Mouse (Mus musculus) hindbrain, embryonic 12.5 days (tissue): Measurements from ENCODE around the gene Ina. TPM values are rescaled to one million over a fixed set of nuclear protein-coding genes. Genes with fewer than 3 reads are reported as not detected.

Source experiments
- ATAC-seq: fragments of 200-750 bp; cut with Nextera tagmentation; 2 replicates; pipeline ENCODE4 v1.8.0; 2017; ENCODE audit warnings: moderate TSS enrichment; ENCODE audit not compliant: low FRiP score
- H3K27ac ChIP-seq: fragments of 300-500 bp; sonication (generic); 2 replicates; pipeline ENCODE4 v1.5.1; 2016; ENCODE audit warnings: mild to moderate bottlenecking
- H3K27me3 ChIP-seq: fragments of 300-500 bp; sonication (generic); 2 replicates; pipeline ENCODE4 v1.6.1; 2016; ENCODE audit warnings: mild to moderate bottlenecking
- H3K36me3 ChIP-seq: fragments of 300-500 bp; sonication (generic); 2 replicates; pipeline ENCODE4 v1.6.1; 2016; ENCODE audit warnings: mild to moderate bottlenecking
- H3K4me1 ChIP-seq: fragments of 300-500 bp; sonication (generic); 2 replicates; pipeline ENCODE4 v1.6.1; 2016
- H3K4me2 ChIP-seq: fragments of 300-500 bp; sonication (generic); replicated peaks from 2 replicates; pipeline ENCODE4 v1.6.1; 2016; ENCODE audit warnings: mild to moderate bottlenecking
- H3K4me3 ChIP-seq: fragments of 300-500 bp; sonication (generic); 2 replicates; pipeline ENCODE4 v1.5.1; 2016; ENCODE audit warnings: mild to moderate bottlenecking
- H3K9ac ChIP-seq: fragments of 300-500 bp; sonication (generic); 2 replicates; pipeline ENCODE4 v1.6.1; 2016; ENCODE audit warnings: mild to moderate bottlenecking, moderate library complexity
- H3K9me3 ChIP-seq: fragments of 300-500 bp; sonication (generic); replicated peaks from 2 replicates; pipeline ENCODE4 v1.6.1; 2016; ENCODE audit warnings: mild to moderate bottlenecking
- whole genome bisulfite sequencing: fragments of 180-500 bp; shearing (Covaris S2); methylation state at CpG from one replicate; pipeline ENCODE4 v1.1.7; 2016; 5-methylcytosine and 5-hydroxymethylcytosine counted together
- polyA plus RNA-seq: library from polyadenylated mRNA; unstranded; fragments of >200 nt; fragmentation: Nextera tagmentation; extraction: Ambion mirVana; gene quantifications from 2 replicates; pipeline ENCODE4 v1.2.1, GENCODE M21; 2016

Gene Ina
- 578 and 632 TPM in 2 replicates for polyA plus RNA-seq

DNA sequence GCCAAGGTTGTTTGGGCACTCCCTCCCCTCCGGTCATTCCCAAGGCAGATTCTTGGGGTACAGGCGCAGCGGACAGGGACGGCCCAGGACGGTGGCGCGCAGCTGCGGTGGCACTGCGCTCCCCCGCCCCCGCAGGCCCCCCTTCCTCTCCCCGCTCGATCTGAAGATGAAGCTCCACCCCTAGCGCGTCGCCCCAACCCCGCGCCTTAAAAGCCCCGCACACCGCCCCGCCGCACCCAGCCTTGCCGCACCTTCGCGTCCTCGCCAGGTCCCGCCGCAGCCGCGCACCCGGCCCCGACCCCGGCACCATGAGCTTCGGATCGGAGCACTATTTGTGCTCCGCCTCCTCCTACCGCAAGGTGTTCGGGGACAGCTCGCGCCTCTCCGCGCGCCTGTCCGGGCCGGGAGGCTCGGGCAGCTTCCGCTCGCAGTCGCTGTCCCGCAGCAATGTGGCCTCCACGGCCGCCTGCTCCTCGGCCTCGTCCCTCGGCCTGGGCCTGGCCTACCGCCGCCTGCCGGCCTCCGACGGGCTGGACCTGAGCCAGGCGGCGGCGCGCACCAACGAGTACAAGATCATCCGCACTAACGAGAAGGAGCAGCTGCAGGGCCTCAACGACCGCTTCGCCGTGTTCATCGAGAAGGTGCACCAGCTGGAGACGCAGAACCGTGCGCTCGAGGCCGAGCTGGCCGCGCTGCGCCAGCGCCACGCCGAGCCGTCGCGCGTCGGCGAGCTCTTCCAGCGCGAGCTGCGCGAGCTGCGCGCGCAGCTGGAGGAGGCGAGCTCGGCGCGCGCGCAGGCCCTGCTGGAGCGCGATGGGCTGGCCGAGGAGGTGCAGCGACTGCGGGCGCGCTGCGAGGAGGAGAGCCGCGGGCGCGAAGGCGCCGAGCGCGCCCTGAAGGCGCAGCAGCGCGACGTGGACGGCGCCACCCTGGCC, at the start of gene Ina, which contains the start of gene Nt5c2:
Gene Ina, plus strand, starts transcription at position 252 of the 935 bp plus-strand sequence.
Gene Nt5c2, minus strand, starts transcription at position 707 of the 935 bp plus-strand sequence.
- under 1% methylated on average over 112 of the region's 124 CpGs for WGBS

GRCm38 (mm10) chr19:46965496-46965895, 49.0 kb upstream of the Ina start:
- peaks cover 12% of the 10 kb centered on the region for H3K4me1 ChIP-seq
- ATAC-seq = no peak
- H3K4me3 ChIP-seq = no peak overlapping the region
- H3K4me2 ChIP-seq = no peak overlapping the region
- no peaks in the 10 kb centered on the region for H3K36me3 ChIP-seq
- H3K27me3 ChIP-seq = no peaks in the 10 kb centered on the region
- no peak overlapping the region for H3K9ac ChIP-seq
- H3K9me3 ChIP-seq = no peaks in the 10 kb centered on the region
- H3K27ac ChIP-seq = no peak overlapping the region

More for the DNA sequence above, at the start of gene Ina, which contains the start of gene Nt5c2:
- peaks cover 45% of the 10 kb centered on the region for H3K27me3 ChIP-seq
- H3K4me1 ChIP-seq = peaks cover 16% of the 10 kb centered on the region
- H3K9me3 ChIP-seq = no peaks in the 10 kb centered on the region
- no peaks in the 10 kb centered on the region for H3K36me3 ChIP-seq
- peak within 1 kb of the TSS; percentile 74 for H3K4me3 ChIP-seq
- H3K9ac ChIP-seq = peak within 1 kb of the TSS; percentile 89
- H3K27ac ChIP-seq = peak within 1 kb of the TSS; percentile 89
- H3K4me2 ChIP-seq = peak within 1 kb of the TSS; percentile 61
- peak; percentile 90 for ATAC-seq

DNA sequence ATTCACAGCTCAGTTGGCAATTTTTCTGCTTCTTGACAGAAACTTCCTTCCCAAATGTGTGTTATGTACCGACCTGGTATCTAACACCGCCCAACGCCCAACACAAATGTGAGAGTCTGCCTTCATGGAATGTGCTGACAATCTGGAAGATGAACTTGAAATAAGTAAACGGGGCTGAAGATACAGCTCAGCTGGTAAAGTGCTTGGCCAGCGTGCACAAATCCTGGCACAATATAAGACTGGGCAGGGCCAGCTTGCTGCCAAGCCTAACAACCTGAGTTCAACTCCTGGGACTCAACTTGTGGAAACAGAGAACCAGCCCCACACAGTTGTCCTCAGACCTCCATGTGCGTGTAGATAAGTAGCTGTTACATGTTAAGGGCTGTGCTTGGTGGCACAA, 48.2 kb upstream of the Ina start:
- Histone ChIP-seq H3K27me3 (no peaks in the 10 kb centered on the region), H3K9me3 (no peaks in the 10 kb centered on the region), H3K4me2 (no peak overlapping the region), H3K4me3 (no peak overlapping the region), H3K9ac (no peak overlapping the region), H3K27ac (no peak overlapping the region), H3K36me3 (no peaks in the 10 kb centered on the region), H3K4me1 (peaks cover 10% of the 10 kb centered on the region)
- 93% methylated on average over 6 of the region's 6 CpGs for WGBS
- ATAC-seq = no peak

DNA sequence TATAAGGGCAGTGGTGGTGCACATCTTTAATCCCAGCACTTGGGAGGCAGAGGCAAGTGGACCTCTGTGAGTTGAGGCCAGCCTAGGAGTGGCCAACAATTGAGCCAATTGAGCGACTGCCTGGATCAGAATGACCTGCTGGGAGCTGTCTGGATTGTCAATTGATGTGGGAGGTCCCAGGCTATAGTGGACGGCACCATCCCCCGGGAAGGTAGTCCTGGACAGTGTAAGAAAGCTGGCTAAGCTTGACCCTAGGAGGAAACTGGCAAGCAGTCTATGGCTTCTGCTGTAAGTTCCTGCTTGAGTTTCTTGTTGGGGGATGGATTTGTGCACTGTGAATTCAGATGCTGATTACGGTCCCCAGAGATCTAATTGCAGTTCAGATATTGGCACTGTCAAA, 46.6 kb upstream of the Ina start:
- 49% methylated on average over 4 of the region's 4 CpGs for WGBS
- no peak for ATAC-seq

GRCm38 (mm10) chr19:46968833-46969232, 45.7 kb upstream of the Ina start:
- Histone ChIP-seq H3K27ac (no peak overlapping the region), H3K4me2 (no peak overlapping the region), H3K4me1 (peaks cover 17% of the 10 kb centered on the region), H3K9me3 (no peaks in the 10 kb centered on the region), H3K36me3 (no peaks in the 10 kb centered on the region), H3K4me3 (no peak overlapping the region), H3K9ac (no peak overlapping the region), H3K27me3 (no peaks in the 10 kb centered on the region)
- WGBS = 91% methylated on average over 5 of the region's 5 CpGs
- no peak for ATAC-seq

More for the DNA sequence above, 46.6 kb upstream of the Ina start:
- no peaks in the 10 kb centered on the region for H3K36me3 ChIP-seq
- no peak overlapping the region for H3K4me2 ChIP-seq
- H3K4me3 ChIP-seq = no peak overlapping the region
- no peaks in the 10 kb centered on the region for H3K9me3 ChIP-seq
- H3K4me1 ChIP-seq = peaks cover 18% of the 10 kb centered on the region
- no peak overlapping the region for H3K9ac ChIP-seq
- H3K27ac ChIP-seq = no peak overlapping the region
- H3K27me3 ChIP-seq = no peaks in the 10 kb centered on the region

DNA sequence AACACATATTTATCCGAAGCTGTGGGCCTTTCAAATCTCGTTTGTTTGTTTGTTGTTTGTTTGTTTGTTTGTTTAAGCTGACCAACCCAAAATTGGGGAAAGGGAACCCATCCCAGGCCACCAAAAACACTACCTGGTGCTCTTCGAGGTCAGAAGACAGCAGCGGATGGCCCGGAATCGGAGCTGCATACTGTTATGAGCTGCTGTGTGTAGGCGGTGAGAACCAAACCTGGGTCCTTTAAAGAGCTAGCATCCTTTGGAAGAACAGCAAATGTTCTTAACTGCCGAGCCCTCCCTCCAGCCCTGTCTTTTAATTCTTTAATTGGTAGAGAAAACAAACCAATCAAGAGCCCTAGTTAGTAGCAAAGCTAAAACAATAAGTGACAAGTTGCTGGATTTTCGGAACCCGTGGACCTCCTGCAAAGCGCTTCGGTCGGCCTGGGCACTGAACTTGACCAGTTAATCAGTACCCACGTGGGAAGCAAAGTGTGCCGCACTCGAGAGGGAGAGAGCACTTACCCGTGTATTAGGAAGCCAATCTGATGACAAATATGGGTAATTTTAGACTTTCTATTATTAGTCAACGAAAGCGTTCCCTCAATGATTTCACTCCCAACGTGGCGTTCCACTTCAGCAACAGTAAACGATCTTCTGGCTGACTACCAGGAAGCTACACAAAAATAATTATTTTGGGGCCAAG, 45.1 kb upstream of the Ina start:
- Histone ChIP-seq H3K27ac (no peak overlapping the region), H3K9me3 (no peaks in the 10 kb centered on the region), H3K4me3 (no peak overlapping the region), H3K4me1 (peaks cover 17% of the 10 kb centered on the region), H3K4me2 (no peak overlapping the region), H3K27me3 (no peaks in the 10 kb centered on the region), H3K9ac (no peak overlapping the region), H3K36me3 (no peaks in the 10 kb centered on the region)
- ATAC-seq = no peak
- WGBS = 87% methylated on average over 22 of the region's 22 CpGs

GRCm38 (mm10) chr19:46970121-46970729, 44.3 kb upstream of the Ina start:
- Histone ChIP-seq H3K9me3 (no peaks in the 10 kb centered on the region), H3K4me3 (no peak overlapping the region), H3K4me2 (no peak overlapping the region), H3K4me1 (peaks cover 17% of the 10 kb centered on the region), H3K27me3 (no peaks in the 10 kb centered on the region), H3K9ac (no peak overlapping the region), H3K36me3 (no peaks in the 10 kb centered on the region), H3K27ac (peak overlapping the region; percentile 55; the same call in 1 of the 2 replicates)
- 65% methylated on average over 13 of the region's 13 CpGs for WGBS
- ATAC-seq = no peak

GRCm38 (mm10) chr19:46971051-46971689, 43.3 kb upstream of the Ina start:
- no peak overlapping the region for H3K4me3 ChIP-seq
- H3K9ac ChIP-seq = no peak overlapping the region; the same call in 1 of the 2 replicates
- no peaks in the 10 kb centered on the region for H3K27me3 ChIP-seq
- WGBS = 39% methylated on average over 8 of the region's 8 CpGs
- H3K36me3 ChIP-seq = no peaks in the 10 kb centered on the region
- H3K4me1 ChIP-seq = peaks cover 17% of the 10 kb centered on the region
- H3K9me3 ChIP-seq = no peaks in the 10 kb centered on the region
- peak overlapping the region; percentile 92 for H3K27ac ChIP-seq
- H3K4me2 ChIP-seq = no peak overlapping the region
- ATAC-seq = no peak

GRCm38 (mm10) chr19:46971712-46972111, 42.8 kb upstream of the Ina start:
- Histone ChIP-seq H3K4me2 (no peak overlapping the region), H3K36me3 (no peaks in the 10 kb centered on the region), H3K27me3 (no peaks in the 10 kb centered on the region), H3K4me1 (peaks cover 17% of the 10 kb centered on the region), H3K27ac (peak overlapping the region; percentile 92), H3K4me3 (no peak overlapping the region), H3K9ac (no peak overlapping the region), H3K9me3 (no peaks in the 10 kb centered on the region)
- WGBS = 45% methylated on average over 9 of the region's 9 CpGs
- no peak; the same call in 1 of the 2 replicates for ATAC-seq

- no peak overlapping the region for H3K9ac ChIP-seq
- H3K36me3 ChIP-seq = no peaks in the 10 kb centered on the region
- no peak for ATAC-seq
- peaks cover 17% of the 10 kb centered on the region for H3K4me1 ChIP-seq
- no peak overlapping the region for H3K4me3 ChIP-seq
- no peaks in the 10 kb centered on the region for H3K9me3 ChIP-seq
- WGBS = 95% methylated on average over 3 of the region's 3 CpGs
- no peaks in the 10 kb centered on the region for H3K27me3 ChIP-seq
- H3K4me2 ChIP-seq = no peak overlapping the region
- H3K27ac ChIP-seq = peak overlapping the region; percentile 92
Measured at GRCm38 (mm10) chr19:46972159-46972558, 42.3 kb upstream of the Ina start.

DNA sequence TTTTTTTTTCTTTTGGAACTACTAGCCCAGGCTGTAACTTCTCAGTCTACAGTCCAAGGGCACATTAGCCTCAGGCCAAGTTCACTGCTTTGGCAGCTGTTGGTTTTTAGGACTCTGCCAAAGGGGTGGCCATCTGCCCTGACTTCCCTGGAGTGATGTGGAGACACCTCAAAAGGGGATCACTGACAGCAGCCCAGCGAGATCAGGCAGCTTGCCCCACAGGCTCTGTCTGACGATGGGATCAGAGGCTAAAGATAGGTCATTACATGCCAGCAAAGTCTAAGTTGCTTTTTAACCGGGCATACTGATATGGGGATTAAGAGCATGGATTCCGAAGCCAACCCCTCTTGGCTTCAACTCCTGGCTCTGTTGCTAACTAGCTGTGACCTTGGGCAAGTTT, 38.9 kb upstream of the Ina start:
- ATAC-seq = no peak
- no peak overlapping the region for H3K4me2 ChIP-seq
- no peak overlapping the region for H3K27ac ChIP-seq
- no peaks in the 10 kb centered on the region for H3K9me3 ChIP-seq
- WGBS = 74% methylated on average over 4 of the region's 4 CpGs
- H3K36me3 ChIP-seq = no peaks in the 10 kb centered on the region
- no peak overlapping the region for H3K4me3 ChIP-seq
- no peak overlapping the region for H3K9ac ChIP-seq
- H3K4me1 ChIP-seq = peaks cover 17% of the 10 kb centered on the region
- H3K27me3 ChIP-seq = no peaks in the 10 kb centered on the region

DNA sequence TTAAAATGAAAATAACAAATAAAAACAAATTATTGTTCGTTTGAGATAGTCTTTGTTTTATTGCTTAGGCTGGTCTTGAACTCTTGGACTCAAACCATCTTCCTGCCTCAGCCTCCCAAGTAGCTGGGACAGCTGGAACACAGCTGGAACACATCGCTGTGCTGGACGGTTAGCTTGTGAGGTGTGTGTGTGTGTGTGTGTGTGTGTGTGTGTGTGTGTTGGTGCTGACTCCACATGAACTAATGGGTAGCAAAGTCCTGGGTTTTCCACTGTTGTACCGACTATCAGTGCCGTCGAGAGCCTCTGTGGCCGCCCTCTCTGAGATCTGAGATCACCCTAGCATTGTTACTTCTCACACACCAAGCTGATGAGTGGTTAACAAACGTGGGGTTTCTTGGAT, 38.5 kb upstream of the Ina start:
- H3K36me3 ChIP-seq = no peaks in the 10 kb centered on the region
- no peak for ATAC-seq
- no peak overlapping the region for H3K4me2 ChIP-seq
- no peak overlapping the region for H3K27ac ChIP-seq
- peaks cover 15% of the 10 kb centered on the region for H3K4me1 ChIP-seq
- no peak overlapping the region for H3K4me3 ChIP-seq
- WGBS = 90% methylated on average over 8 of the region's 8 CpGs
- H3K9ac ChIP-seq = no peak overlapping the region
- H3K27me3 ChIP-seq = no peaks in the 10 kb centered on the region
- no peaks in the 10 kb centered on the region for H3K9me3 ChIP-seq
